Mouse (Mus musculus) layer of hippocampus, postnatal 10 days (tissue): Measurements from ENCODE around the gene Anapc10. TPM values are rescaled to one million over a fixed set of nuclear protein-coding genes. Genes with fewer than 3 reads are reported as not detected.

ENCODE experiments used
- total RNA-seq, 2 experiments: library from RNA; stranded (reverse); gene quantifications; 2 replicates each; pipeline ENCODE4 v1.2.3; 2021

Anapc10 gene
- total RNA-seq, 2 experiments from 2014 or later = 8.2 to 12.6 TPM

Other genes with a start within 250 kb of the Anapc10 start
- gene Otud4, start 72.2 kb upstream of the Anapc10 start, total RNA-seq = 10 to 100 TPM; 40.5 to 45.3 TPM
- gene Abce1, start 80 bp upstream of the Anapc10 start, total RNA-seq = 10 to 100 TPM; 87.5 to 89.0 TPM